Mouse (Mus musculus) midbrain, embryonic 11.5 days (tissue): Measurements from ENCODE around the gene Aak1. TPM values are rescaled to one million over a fixed set of nuclear protein-coding genes. Genes with fewer than 3 reads are reported as not detected.
"Not testable (repeated sequence)": the region's sequence is repeated elsewhere in the genome, so short reads cannot be mapped to it uniquely, and the experiment has no call there.

ENCODE experiments used
- ATAC-seq: fragments of 200-750 bp; cut with Nextera tagmentation; 2 replicates; pipeline ENCODE4 v1.8.0; 2017; ENCODE audit warnings: moderate TSS enrichment, moderate library complexity; ENCODE audit not compliant: low FRiP score
- DNase-seq: peaks from one replicate; pipeline ENCODE4 v3.0.0; 2015; ENCODE audit warnings: low spot score; ENCODE audit errors: missing footprints
- H3K27ac ChIP-seq: fragments of 300-500 bp; sonication (generic); 2 replicates; pipeline ENCODE4 v1.5.1; 2014; ENCODE audit warnings: low read depth, low read length
- H3K27me3 ChIP-seq: fragments of 300-500 bp; sonication (generic); 2 replicates; pipeline ENCODE4 v1.6.1; 2014; ENCODE audit warnings: mild to moderate bottlenecking, low read length, moderate library complexity, mixed read lengths; ENCODE audit not compliant: control insufficient read depth, insufficient read depth
- H3K36me3 ChIP-seq: fragments of 300-500 bp; sonication (generic); 2 replicates; pipeline ENCODE4 v1.6.1; 2014; ENCODE audit warnings: mild to moderate bottlenecking, low read length, moderate library complexity, mixed read lengths; ENCODE audit not compliant: control insufficient read depth, insufficient read depth
- H3K4me1 ChIP-seq: fragments of 300-500 bp; sonication (generic); 2 replicates; pipeline ENCODE4 v1.6.1; 2014; ENCODE audit warnings: low read length; ENCODE audit not compliant: control insufficient read depth, insufficient read depth
- H3K4me2 ChIP-seq: fragments of 300-500 bp; sonication (generic); 2 replicates; pipeline ENCODE4 v1.6.1; 2014; ENCODE audit warnings: mild to moderate bottlenecking, moderate library complexity
- H3K4me3 ChIP-seq: fragments of 300-500 bp; sonication (generic); 2 replicates; pipeline ENCODE4 v1.5.1; 2014; ENCODE audit warnings: low read depth, low read length
- H3K9ac ChIP-seq: fragments of 300-500 bp; sonication (generic); 2 replicates; pipeline ENCODE4 v1.6.1; 2014; ENCODE audit warnings: low read length
- H3K9me3 ChIP-seq: fragments of 300-500 bp; sonication (generic); 2 replicates; pipeline ENCODE4 v1.6.1; 2016; ENCODE audit warnings: low read length; ENCODE audit not compliant: control insufficient read depth
- WGBS: fragments of 180-500 bp; shearing (Covaris S2); extraction: QIAGEN DNeasy Blood & Tissue Kit; methylation state at CpG from one replicate; pipeline ENCODE4 v1.1.7; 2014; 5-methylcytosine and 5-hydroxymethylcytosine counted together
- polyA plus RNA-seq: library from polyadenylated mRNA; unstranded; fragments of >200 nt; fragmentation: Nextera tagmentation; extraction: Ambion mirVana; gene quantifications from 2 replicates; pipeline ENCODE4 v1.2.1, GENCODE M21; 2014

Gene Aak1
- polyA plus RNA-seq, 1 experiment from 2014 or later = 17.1 TPM

- Histone ChIP-seq H3K27ac (no peak overlapping the region), H3K4me2 (no peak overlapping the region), H3K9ac (no peak overlapping the region), H3K9me3 (no peaks in the 10 kb centered on the region), H3K27me3 (no peaks in the 10 kb centered on the region), H3K4me3 (no peak overlapping the region), H3K4me1 (no peaks in the 10 kb centered on the region), H3K36me3 (no peaks in the 10 kb centered on the region)
- WGBS = 96% methylated on average over 10 of the region's 10 CpGs
- no peak for ATAC-seq
- no peak for DNase-seq
Measured at GRCm38 (mm10) chr6:86871783-86872182, 22.5 kb downstream of the Aak1 start.

GRCm38 (mm10) chr6:86874711-86875375 is 25.5 kb downstream of the Aak1 start:
- no peak overlapping the region for H3K9ac ChIP-seq
- H3K27ac ChIP-seq = no peak overlapping the region
- no peak overlapping the region for H3K4me3 ChIP-seq
- WGBS = 89% methylated on average over 6 of the region's 6 CpGs
- DNase-seq (no peak), ATAC-seq (no peak)
- H3K36me3 ChIP-seq = no peaks in the 10 kb centered on the region
- no peak overlapping the region for H3K4me2 ChIP-seq
- H3K9me3 ChIP-seq = no peaks in the 10 kb centered on the region
- H3K27me3 ChIP-seq = no peaks in the 10 kb centered on the region
- H3K4me1 ChIP-seq = no peaks in the 10 kb centered on the region

GRCm38 (mm10) chr6:86876451-86876850 is 27.1 kb downstream of the Aak1 start:
- no peak overlapping the region for H3K27ac ChIP-seq
- H3K4me1 ChIP-seq = no peaks in the 10 kb centered on the region
- H3K4me2 ChIP-seq = no peak overlapping the region
- no peaks in the 10 kb centered on the region for H3K9me3 ChIP-seq
- no peaks in the 10 kb centered on the region for H3K27me3 ChIP-seq
- no peak overlapping the region for H3K4me3 ChIP-seq
- WGBS = 13% methylated on average over 1 of the region's 1 CpGs
- no peak overlapping the region for H3K9ac ChIP-seq
- DNase-seq = no peak
- H3K36me3 ChIP-seq = no peaks in the 10 kb centered on the region
- no peak for ATAC-seq

- ATAC-seq, H3K27ac ChIP-seq, H3K9me3 ChIP-seq, DNase-seq, H3K27me3 ChIP-seq, H3K4me1 ChIP-seq, H3K4me3 ChIP-seq, H3K4me2 ChIP-seq, H3K9ac ChIP-seq, H3K36me3 ChIP-seq: not testable (repeated sequence)
- 74% methylated on average over 3 of the region's 3 CpGs for WGBS
Measured at GRCm38 (mm10) chr6:86878656-86879055, 29.3 kb downstream of the Aak1 start.

GRCm38 (mm10) chr6:86879314-86879713 is 30.0 kb downstream of the Aak1 start:
- DNase-seq = no peak
- Histone ChIP-seq H3K27ac (no peak overlapping the region), H3K9me3 (no peaks in the 10 kb centered on the region), H3K4me2 (no peak overlapping the region), H3K36me3 (no peaks in the 10 kb centered on the region), H3K4me1 (no peaks in the 10 kb centered on the region), H3K9ac (no peak overlapping the region), H3K27me3 (no peaks in the 10 kb centered on the region), H3K4me3 (no peak overlapping the region)
- 97% methylated on average over 4 of the region's 4 CpGs for WGBS
- no peak for ATAC-seq

GRCm38 (mm10) chr6:86884230-86884629 is 34.9 kb downstream of the Aak1 start:
- WGBS = 90% methylated on average over 2 of the region's 2 CpGs
- Histone ChIP-seq H3K9ac (no peak overlapping the region), H3K9me3 (no peaks in the 10 kb centered on the region)

GRCm38 (mm10) chr6:86884746-86885145 is 35.4 kb downstream of the Aak1 start:
- Histone ChIP-seq H3K36me3 (no peaks in the 10 kb centered on the region), H3K4me1 (no peaks in the 10 kb centered on the region), H3K4me2 (no peak overlapping the region), H3K27ac (no peak overlapping the region), H3K27me3 (no peaks in the 10 kb centered on the region), H3K9me3 (no peaks in the 10 kb centered on the region), H3K4me3 (no peak overlapping the region), H3K9ac (no peak overlapping the region)
- 85% methylated on average over 6 of the region's 6 CpGs for WGBS
- ATAC-seq = no peak
- no peak for DNase-seq

More at GRCm38 (mm10) chr6:86884230-86884629, 34.9 kb downstream of the Aak1 start:
- Histone ChIP-seq H3K4me3 (no peak overlapping the region), H3K27ac (no peak overlapping the region), H3K4me2 (no peak overlapping the region), H3K36me3 (no peaks in the 10 kb centered on the region), H3K27me3 (no peaks in the 10 kb centered on the region), H3K4me1 (no peaks in the 10 kb centered on the region)
- no peak for DNase-seq
- no peak for ATAC-seq

GRCm38 (mm10) chr6:86885816-86886529 is 36.7 kb downstream of the Aak1 start:
- 80% methylated on average over 6 of the region's 6 CpGs for whole genome bisulfite sequencing
- ATAC-seq = no peak

GRCm38 (mm10) chr6:86886803-86887202 is 37.5 kb downstream of the Aak1 start:
- Histone ChIP-seq H3K27me3 (no peaks in the 10 kb centered on the region), H3K9ac (no peak overlapping the region), H3K4me2 (no peak overlapping the region), H3K9me3 (no peaks in the 10 kb centered on the region), H3K4me3 (no peak overlapping the region), H3K27ac (no peak overlapping the region), H3K4me1 (no peaks in the 10 kb centered on the region), H3K36me3 (no peaks in the 10 kb centered on the region)
- no peak for ATAC-seq
- DNase-seq = no peak
- WGBS = 85% methylated on average over 4 of the region's 4 CpGs

More at GRCm38 (mm10) chr6:86885816-86886529, 36.7 kb downstream of the Aak1 start:
- Histone ChIP-seq H3K4me3 (no peak overlapping the region), H3K9ac (no peak overlapping the region), H3K27me3 (no peaks in the 10 kb centered on the region), H3K27ac (no peak overlapping the region), H3K4me2 (no peak overlapping the region), H3K36me3 (no peaks in the 10 kb centered on the region), H3K4me1 (no peaks in the 10 kb centered on the region), H3K9me3 (no peaks in the 10 kb centered on the region)
- DNase-seq = no peak
